Mouse (Mus musculus) MEL (cell line): ENCODE results near the gene Gtpbp1.

Experiments
- POLR2A ChIP-seq, 2 experiments: IDR thresholded peaks; 2 replicates each; pipeline ENCODE4 v1.6.1; 2011 to 2012; ENCODE audit warnings: low read length in 2 of 2, mild to moderate bottlenecking in 2 of 2, control low read depth in 1 of 2, improper control_type of control experiment in 1 of 2, low read depth in 1 of 2, moderate library complexity in 1 of 2; ENCODE audit not compliant: control insufficient read depth in 1 of 2, insufficient read depth in 1 of 2, poor library complexity in 1 of 2
- ZKSCAN1 ChIP-seq: IDR thresholded peaks from 2 replicates; pipeline ENCODE4 v1.6.1; 2012; ENCODE audit warnings: low read depth, mild to moderate bottlenecking, inconsistent platforms, low read length, improper control_type of control experiment, moderate library complexity

GRCm38 (mm10) chr15:79770629-79771240 lies 80.1 kb downstream of the Gtpbp1 start:
- TF ChIP-seq POLR2A (IDR thresholded peaks at IDR 0.05; ENCODE audit: control insufficient read depth in 1 of 2, insufficient read depth in 1 of 2, low read depth in 1 of 2, low read length in 2 of 2, poor library complexity in 1 of 2): no peak
- no peak for TF ChIP-seq ZKSCAN1
